Mouse (Mus musculus): Measurements from ENCODE around the gene Scube2. TPM values are rescaled to one million over a fixed set of nuclear protein-coding genes. Genes with fewer than 3 reads are reported as not detected.
A peak's percentile ranks its signal among the peaks of the same experiment; 100 is the strongest.

The Scube2 gene
- total RNA-seq, 2 experiments from 2014 or later = 0.92 to 3.1 TPM

DNA sequence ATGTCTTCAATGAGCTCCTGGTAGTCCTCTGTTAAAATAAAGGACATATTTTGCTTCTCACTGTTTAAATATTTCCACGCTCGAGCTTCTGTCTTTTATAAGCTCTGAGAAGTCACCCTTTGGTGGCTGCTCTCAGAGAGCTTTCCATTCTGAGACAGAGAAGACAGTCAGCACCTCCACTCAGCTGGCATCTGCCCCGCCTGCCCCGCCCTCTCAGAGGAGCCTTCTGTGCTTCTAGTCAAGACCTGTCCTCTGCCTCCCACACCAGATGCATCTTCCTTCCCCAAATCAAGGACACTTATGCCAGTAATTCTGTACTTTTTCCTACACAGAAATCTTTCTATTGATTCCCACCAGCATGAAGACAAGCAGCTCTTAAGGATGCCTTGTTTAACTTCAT, 64.9 kb downstream of the Scube2 start:
- no peak for DNase-seq (ENCODE audit: low spot score in 2 of 2)

DNA sequence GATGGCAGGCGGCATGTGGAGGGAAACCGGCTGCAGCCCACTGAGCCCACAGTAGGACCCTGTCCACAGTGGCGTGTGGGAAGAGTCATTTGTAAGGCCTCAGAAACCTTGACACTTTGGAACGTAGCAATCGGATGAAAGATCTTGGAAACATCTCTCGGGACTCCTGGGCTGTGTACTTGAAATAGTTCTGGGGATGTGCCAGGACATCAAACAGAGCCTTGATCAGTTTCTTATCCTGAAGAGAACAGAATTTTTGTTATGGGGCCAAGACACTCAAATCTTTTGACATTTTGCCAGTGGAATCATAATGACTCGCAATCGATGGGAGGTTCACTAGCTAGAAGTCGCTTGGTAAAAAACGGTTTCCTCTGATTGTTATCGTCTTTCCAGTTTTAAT, 66.3 kb downstream of the Scube2 start:
- no peak for DNase-seq (ENCODE audit: low spot score in 2 of 2)

DNA sequence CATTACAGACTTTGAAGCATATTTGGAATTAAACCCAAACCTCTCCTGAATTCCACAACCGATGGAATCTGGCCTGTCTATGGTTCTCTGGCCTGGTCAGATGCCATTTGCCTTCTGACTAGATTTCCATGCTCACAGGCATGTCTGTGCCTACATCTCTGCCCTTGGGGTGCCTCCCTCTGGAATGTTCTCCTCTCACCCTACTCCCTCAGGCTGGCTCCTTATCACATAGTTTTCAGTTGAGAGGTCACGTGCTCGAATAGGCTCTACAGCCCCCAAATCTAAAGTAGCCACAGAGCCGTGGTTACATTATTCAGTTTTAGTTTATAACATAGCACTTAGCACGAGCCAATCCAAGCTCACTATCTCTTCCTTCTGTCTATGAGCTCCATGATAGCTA, 69.9 kb downstream of the Scube2 start:
- DNase-seq (ENCODE audit: low spot score in 2 of 2) = no peak

DNA sequence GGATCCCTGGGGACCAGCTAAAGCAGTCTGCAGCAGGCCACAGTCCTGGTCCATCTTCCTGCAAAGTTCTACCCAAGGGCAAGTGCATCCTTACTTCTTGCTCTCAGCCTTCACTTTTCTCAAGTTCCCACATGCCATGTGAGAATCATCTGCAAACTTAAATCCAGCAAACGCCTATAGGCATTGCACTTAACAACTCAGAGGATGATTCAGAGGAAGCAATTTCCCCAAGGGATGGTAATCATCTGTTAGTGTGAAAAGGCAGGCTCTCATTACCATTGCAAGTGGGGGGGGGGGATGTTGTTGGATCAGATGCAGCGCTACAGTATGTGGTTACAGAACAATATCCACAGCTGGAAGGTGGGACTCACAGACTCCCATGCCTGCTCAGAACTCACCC, 70.9 kb downstream of the Scube2 start:
- DNase-seq (ENCODE audit: low spot score in 2 of 2) = no peak

DNA sequence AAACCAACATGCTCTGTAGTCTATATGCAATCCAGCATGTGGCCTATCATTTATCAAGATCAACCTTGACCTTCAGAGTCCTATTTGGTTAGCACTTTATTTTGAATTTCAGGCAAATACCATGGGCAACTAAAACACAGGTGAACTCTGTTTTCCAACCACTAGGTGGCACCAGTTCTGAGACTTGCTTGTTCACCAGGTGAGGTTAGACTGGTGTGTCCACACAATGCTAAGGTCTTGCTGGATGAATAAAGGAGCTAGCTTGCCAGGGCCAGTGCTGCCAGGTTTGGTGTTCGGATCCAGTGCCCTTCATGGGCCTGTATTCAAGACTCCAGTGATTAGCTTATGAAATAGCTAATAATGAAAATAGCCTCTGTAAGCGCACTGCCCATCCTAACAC, 72.7 kb downstream of the Scube2 start:
- no peak for DNase-seq (ENCODE audit: low spot score in 2 of 2)

DNA sequence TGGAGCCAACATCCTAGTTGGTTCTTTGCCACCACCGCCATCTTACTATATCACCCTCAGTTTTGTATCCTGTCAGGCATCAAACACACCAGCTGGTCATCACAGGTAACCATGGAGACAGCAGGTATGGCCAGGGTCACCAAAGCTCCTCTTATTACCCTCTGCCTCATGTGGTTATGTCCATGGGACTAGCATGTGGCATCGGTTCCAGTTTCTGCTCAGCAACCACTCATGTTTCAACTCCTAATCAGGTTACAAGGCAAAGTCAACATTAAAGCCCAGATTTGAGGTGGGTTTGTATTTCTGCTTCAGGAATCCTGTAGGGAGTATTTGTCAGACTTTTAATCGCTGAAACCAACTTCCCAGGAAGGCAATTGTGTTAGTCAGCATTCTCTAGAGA, 74.7 kb downstream of the Scube2 start:
- no peak for DNase-seq (ENCODE audit: low spot score in 2 of 2)

DNA sequence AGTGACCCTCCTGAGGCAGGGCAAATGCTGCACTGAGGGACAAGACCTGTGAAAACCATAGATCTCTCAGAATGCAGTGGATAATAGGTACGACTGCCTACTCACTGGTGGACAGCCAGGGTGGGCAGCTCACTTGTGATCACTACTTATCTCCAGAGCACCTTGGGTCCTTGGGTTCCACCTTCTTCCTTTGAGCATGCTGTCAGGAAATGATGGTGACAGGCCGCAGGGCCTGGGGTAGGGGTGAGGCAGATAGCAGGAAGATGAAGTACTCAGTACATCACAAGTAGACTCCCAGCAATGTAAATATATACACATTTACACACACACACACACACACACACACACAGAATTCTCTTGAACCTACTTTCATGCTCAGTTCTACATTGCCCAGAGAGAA, 77.6 kb downstream of the Scube2 start:
- no peak for DNase-seq (ENCODE audit: low spot score in 2 of 2)

DNA sequence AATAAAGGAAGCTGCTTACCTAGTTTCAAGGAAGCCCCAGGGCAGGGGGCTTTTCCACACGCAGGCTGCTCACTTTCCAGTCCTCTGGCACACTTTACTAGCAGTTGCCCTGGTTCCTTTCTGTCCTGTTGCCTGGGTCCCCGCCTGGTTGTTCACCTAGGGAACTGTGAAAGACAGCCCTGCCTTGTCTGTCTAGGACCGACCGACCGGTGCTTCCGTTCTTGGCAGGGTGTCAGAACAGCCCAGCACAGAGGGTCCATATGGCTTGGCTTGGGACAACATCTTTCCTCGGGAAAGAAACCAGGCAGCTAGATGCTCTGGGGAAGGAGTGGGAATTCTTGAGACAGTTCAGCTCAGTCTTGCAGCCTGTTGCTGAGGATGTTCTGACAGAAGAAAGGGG, 82.2 kb downstream of the Scube2 start:
- DNase-seq (ENCODE audit: low spot score in 2 of 2) = no peak

DNA sequence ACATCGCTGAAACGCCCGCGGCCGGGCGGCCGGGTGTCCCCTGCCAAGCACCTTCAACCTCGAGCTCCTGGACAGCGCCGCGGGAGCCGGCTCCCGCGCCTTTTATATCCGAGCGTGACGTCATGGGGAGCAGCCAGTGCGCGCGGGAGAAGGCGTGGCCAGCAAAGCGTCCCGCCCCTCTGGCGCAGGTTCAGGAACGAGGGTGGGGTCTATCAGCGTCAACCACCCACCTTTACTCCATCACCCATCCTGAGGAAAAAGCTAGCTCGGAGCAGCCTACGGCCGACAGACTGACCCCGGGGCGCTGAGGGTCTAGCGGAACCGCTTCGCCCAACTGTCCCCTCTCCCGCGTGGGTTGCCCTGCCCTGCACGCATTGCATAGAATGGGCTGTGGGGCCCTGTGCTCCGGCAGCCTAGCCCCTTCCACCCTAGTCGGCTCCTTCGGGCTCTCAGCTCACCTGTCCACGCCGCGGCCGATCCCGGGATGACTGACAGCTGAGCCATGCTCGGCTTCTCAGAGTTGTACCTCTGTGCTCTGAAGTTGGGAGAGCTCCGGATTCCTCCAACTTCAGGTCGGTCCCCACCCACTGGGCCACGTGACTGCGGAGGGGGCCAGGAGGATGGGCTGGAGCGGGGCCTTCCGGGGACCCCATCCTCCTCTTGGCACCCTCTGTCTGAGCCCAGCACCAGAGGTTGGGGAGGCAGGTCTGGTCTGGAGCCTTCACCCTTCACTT, 83.8 kb downstream of the Scube2 start, which contains the start of gene Nrip3:
Nrip3 (minus strand) TSS at position 556 of the 734 bp plus-strand sequence.
- DNase-seq (ENCODE audit: low spot score in 2 of 2) = peak; percentile 31 to 37

DNA sequence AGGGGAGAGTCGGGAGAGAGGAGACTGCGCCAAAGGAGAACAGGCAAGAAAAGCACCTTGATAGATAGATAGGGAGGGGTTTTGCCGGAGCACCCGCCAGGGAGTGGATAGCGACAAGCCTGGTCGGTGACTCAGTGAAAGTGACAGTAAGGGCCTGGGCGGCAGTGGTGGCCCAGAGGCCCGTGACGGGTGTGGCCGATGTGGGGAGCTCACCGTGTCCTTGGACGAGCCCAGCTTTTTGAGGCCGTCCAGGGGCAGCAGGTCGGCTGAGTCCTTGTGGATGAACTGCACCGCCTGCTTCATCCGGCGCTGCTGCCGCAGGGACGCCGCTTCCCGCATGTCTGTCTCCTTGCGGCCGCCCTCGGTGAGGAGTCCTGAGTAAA, 84.4 kb downstream of the Scube2 start:
- no peak for DNase-seq (ENCODE audit: low spot score in 2 of 2)

DNA sequence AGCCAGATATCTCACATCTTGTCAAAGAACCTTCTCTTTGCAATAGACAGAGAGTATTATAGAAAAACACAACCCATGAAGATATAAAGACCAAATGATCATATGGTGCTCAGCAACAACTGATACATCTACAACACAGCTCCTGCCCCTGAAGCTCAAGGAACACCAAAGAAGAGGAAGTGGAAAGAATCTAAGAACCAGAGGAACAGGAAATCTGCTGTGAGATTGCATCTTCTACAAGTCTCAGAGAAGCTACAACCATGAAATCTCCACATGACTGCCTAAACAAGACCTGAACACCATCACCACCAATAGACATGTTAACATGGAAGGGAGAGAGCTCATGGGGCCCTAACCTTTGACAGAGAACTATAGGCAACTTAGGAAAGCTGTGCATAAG, 93.2 kb downstream of the Scube2 start:
- DNase-seq (ENCODE audit: low spot score in 2 of 2) = no peak

DNA sequence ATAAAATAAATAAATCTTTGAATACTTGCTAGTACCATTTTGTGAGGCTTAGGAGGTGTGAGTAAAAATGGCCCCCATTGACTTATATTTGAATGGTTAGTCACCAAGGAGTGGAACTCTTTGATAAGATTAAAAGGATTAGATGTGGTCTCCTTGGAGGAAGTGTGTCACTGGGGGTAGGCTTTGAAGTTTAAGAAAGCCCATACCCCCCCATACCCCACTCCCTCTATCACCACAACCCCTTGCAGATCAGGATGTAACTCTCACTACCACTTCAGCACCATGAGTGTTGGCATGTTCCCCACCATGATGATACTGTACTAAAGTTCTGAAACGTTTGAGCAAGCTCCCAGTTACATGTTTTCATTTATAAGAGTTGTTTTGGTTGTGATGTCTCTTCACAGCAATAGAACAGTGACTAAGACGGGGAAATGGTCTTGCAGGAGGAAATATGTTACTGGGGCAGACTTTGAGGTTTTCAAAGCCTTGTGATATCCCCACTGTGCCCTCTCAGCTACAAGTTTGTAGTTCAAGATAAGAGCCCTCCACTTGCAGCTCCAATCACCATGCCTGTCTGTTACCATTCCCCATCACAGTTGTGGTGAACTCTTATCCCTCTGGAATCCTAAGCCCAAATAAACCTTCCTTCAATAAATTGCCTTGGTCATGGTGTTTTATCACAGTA, 96.6 kb downstream of the Scube2 start:
- no peak for DNase-seq (ENCODE audit: low spot score in 2 of 2)

DNA sequence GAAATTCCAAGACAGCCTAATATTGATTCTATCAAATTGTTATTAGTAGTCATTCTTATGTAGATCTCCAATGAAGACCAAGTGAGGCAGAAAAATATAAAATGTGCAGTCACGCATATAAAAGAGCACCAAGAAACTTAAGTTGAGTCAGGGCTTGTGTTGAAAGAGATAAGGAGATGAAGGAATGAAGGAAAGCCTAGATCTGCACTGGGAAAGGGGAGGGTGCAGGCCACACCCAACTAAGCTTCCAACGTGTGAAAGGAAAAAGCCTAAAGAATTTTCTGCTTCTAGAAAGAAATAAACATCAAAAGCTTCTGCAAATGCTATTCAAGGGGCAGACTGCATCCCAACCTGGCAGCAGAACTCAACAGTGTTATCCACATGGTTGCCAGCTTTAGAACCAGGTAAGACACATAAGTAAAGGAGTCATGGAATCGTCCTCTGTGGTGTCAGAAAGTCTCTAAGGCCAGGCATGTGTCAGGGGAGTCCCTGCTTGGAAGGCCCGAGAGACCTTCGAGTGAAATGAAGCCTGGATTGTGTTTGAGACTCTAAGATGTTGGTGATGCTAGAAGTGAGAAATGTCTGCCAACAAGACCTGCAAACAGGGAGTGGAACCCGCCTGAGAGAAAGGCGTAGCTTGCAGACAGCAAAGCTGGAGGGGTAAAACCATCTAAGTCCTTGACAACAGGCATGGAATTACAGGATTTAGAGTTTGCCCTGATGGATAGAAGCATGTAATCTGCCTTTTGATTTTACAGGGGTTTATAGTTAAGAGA, 97.7 kb downstream of the Scube2 start:
- DNase-seq (ENCODE audit: low spot score in 2 of 2) = no peak

DNA sequence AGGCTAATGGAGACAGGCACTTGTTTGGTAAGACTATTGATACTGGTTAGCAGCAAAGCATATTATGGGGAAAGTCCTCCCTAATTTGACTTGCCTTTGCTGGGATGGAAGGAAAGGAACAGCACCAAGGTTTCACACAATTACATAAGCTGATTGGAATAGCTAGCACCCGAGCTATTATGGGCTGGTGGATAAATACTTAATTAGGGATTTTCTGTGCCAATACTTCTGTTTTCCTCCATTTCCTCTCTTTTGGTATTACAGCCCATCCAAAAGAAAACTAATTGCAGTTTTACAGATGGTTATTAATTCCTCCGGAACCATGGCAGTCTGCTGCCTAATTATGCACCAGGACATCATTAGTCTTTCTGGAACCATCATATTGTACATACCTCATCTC, 101.5 kb downstream of the Scube2 start:
- DNase-seq (ENCODE audit: low spot score in 2 of 2) = no peak

DNA sequence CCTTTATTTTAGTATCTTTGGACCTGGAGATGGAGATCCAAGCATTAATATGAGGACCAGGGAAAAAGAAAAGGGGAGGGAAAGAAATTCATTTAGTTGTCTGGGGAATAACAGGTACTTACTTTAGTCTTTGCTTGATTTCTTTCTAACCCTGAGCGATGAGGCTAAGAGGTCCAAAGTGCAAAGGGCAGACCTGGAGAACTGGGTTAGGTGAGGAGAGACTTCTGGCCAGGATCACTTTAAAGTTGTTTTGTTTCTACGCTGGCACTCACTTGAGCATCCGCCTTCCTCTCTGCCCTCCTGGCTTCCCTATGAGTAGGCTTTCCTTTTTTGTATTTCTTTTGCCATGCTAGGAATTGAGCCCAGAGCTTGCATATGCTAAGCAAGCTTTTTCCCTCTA, 109.2 kb downstream of the Scube2 start:
- DNase-seq (ENCODE audit: low spot score in 2 of 2) = no peak

DNA sequence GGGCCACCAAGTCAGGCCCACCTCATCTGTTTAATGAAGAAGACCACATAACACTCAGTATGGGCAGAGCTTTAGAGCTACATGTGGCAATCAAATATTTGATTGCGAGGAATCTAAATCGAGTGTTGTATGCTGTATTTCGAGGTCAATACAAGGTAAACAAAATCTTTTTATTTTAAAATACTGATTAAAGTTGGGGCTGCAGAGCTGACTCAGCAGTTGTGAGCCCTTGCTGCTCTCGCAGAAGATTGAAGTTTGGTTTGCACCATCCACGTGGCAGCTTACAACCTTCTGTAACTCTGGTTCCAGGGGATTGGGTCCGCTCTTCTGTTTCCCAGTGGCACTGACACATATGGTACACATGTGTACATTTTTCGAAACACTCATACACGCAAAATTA, 111.4 kb downstream of the Scube2 start:
- DNase-seq (ENCODE audit: low spot score in 2 of 2) = no peak

DNA sequence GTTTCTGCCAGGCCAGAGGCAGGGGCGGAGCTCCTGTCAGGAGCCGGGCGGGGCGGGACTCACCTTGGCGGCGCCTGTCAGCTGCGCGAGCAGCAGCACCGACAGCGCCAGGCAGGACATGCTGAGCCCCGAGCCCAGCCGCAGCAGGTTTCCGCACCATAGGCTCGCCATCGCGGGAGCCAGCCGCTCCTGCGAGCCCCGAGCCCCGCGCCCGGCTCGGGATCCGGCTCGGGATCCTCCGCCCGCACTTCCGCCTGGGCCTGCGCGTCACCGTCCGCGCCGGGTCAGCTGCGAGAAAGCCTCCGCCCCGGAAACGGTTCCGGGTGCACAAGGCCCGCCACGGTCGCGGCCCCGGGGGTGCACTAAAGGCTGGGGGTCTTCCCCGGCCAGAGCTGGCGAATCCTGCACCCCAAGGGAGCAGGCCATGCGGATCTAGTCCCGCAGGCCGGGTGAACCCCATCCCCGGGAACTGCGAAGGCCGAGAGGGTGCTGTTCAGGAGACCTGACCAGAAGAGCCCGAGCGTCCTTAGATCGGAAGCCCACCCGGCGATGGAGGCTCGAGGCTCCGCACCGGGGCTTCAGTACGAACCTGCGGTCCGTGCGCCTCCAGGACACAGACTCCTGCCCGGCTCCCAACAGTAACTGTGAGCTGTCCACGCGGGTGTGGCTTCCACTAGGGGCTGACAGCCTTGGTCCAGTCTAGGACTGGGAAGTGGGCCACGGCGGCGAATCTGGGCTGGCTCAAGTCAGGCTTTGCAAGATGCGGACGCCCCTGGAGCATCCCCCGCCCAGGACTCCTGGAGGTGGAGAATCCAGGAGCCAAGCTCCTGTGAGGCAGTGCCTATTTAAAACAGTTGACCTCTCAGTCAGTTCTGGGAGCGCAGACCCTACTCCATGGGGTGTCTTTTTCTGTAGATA, 113.2 kb downstream of the Scube2 start, which contains the start of gene Tmem9b:
Tmem9b (minus strand) TSS at position 868 of the 918 bp plus-strand sequence.
- peak; percentile 48 to 68 for DNase-seq (ENCODE audit: low spot score in 2 of 2)

DNA sequence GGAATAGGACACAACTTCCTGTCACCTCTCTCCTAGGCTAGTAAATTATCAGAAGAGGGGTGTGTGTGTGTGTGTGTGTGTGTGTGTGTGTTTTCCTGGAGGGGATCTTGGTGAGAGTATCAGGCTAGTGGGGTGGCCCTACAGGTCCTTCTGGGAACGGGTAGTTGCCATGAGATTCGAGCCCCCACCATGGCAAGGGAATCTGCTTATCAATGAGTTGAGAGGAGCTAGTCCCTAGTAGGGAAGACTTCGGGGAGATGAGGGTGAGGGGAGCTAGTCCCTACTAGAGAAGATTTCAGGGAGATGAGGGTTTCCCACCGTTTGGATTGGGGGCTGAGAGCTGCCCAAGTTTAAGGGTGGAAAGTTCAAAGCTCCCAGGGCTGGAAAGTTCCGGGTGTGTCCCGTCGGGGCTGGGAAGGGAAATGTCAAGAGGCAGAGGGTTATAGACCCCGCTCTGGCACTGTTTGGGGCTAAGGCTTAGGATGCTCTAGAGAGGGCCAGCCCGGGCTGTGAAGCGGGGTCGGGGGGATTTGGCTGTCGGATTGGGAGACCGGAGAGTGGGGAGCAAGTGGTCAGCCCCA, 114.0 kb downstream of the Scube2 start:
- no peak for DNase-seq (ENCODE audit: low spot score in 2 of 2)
